Mouse (Mus musculus): ENCODE measurements around the gene Ugt1a1. TPM values are rescaled to one million over a fixed set of nuclear protein-coding genes. Genes with fewer than 3 reads are reported as not detected.

Ugt1a1 gene
- polyA plus RNA-seq, 1 experiment from 2014 or later = not detected

DNA sequence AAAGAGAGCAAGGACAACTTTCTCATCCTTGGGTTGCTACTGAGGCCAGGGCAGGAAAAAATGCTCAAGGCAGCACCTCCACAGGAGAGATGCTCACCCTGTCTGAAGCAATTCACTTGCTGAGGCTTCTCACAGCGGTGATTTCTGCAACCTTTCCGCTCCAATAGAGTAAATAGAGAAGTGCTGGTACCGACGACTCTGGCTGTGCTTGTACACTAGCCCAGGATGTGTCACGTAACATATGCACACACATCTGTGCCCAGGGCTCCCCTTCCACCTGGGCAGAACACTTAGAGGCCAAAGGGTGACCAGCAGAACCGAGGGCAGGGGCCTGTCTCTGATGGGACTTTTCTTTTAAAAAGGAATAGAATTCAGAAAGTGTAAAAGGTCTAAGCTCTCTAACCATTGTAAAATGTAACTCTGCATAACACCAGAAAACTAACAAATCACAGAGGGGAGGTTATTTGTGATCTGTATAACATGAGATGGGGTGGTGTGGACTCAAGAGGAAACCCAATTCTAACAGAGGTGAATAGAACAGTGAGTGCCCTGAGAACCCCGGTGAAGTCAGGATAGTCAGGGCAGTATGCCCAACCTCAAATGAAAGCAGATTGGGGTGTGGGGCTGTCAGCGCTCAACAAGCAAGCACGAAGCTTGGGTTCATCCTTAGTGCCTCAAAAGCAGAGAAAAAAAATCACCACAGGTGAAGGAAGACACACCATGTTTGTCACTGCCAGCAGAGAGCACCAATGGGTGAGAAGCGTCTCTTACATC lies 49.0 kb downstream of the Ugt1a1 start:
- H3K27ac ChIP-seq = peak overlapping the region; percentile 0; the same call in 1 of the 2 replicates
- H3K36me3 ChIP-seq = peaks cover 63% of the 10 kb centered on the region
- ATAC-seq (ENCODE audit: low read depth) (peak; percentile 2; the same call in 1 of the 2 replicates), DNase-seq (no peak)
- no peak overlapping the region for H3K4me2 ChIP-seq
- H3K4me1 ChIP-seq (replicated peaks) = peaks cover 39% of the 10 kb centered on the region
- no peak overlapping the region for H3K9ac ChIP-seq
- WGBS (ENCODE audit: insufficient replicate concordance) = 73% methylated on average over 10 of the region's 10 CpGs
- H3K9me3 ChIP-seq (replicated peaks) = peaks cover 20% of the 10 kb centered on the region
- no peaks in the 10 kb centered on the region for H3K27me3 ChIP-seq
- H3K4me3 ChIP-seq (replicated peaks) = no peak overlapping the region

DNA sequence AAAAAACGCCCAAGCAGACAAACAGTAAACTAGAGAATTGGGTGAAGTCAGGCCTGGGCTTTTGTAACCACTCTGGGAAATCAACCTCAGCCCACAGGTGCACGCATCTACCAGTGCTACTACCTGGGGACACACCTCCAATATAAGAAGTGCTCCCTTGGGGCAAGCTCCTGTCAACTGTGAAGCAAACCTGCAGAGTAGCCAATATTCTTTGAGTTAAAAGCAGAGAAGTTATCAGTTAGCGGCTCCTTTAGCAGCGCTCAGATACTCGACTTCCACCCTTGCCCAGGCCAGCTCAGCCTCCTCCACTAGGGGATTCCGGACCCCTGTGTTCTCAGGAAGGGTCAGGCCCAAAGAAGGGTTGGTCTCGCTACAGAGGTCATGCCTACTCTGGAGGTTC lies 49.9 kb downstream of the Ugt1a1 start:
- Histone ChIP-seq H3K36me3 (peaks cover 72% of the 10 kb centered on the region), H3K4me3 (replicated peaks) (no peak overlapping the region), H3K9ac (no peak overlapping the region), H3K9me3 (replicated peaks) (peaks cover 12% of the 10 kb centered on the region; the same call in 1 of the 2 replicates), H3K27ac (no peak overlapping the region), H3K4me1 (replicated peaks) (peaks cover 39% of the 10 kb centered on the region), H3K27me3 (no peaks in the 10 kb centered on the region), H3K4me2 (no peak overlapping the region)
- WGBS (ENCODE audit: insufficient replicate concordance) = 72% methylated on average over 7 of the region's 7 CpGs
- ATAC-seq (ENCODE audit: low read depth) = peak; percentile 1; the same call in 1 of the 2 replicates
- DNase-seq = no peak

DNA sequence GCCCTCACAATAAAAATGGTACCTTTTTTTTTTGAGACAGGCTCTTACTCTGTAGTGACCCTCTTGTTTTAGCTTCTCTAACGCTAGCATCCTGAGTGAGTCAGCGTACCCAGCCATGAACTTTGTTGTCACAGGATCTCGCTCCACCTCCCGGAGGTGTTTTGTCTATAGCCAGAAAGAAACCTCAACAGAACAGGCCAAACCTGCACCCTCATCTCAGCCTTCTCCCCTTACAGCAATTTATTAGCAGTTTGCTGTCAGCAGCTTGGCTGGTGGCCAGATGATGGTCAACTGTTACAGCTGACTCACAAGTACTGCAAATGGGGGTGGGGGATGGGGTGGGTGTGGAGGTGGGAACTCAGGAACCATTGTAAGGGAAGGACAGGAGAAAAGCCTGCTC lies 50.5 kb downstream of the Ugt1a1 start:
- H3K4me3 ChIP-seq (replicated peaks) = no peak overlapping the region
- ATAC-seq (ENCODE audit: low read depth) = no peak
- 79% methylated on average over 4 of the region's 4 CpGs for WGBS (ENCODE audit: insufficient replicate concordance)

DNA sequence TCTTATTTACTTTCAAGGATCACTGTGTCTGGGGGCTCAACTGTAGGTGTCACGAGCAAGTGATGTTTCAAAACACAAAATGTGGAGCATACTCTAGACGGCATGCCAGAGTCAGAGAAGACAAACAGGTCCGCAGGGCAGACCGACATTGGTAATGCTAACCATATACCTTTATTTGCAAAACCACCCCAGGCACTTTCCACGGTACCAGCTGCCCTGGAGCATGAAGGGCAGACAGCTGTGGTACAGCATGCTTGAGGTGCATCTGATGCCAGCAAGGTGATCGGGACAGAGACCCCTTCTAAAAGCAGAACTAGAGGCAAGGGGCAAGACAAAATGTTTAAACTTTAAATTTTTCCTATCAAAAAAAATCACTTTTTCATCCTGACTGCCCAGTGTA lies 51.2 kb downstream of the Ugt1a1 start:
- Histone ChIP-seq H3K9me3 (replicated peaks) (0 out of 2 replicates have a peak, but pooled peaks cover under 1% of the 10 kb centered on the region), H3K4me3 (replicated peaks) (no peak overlapping the region), H3K36me3 (peaks cover 85% of the 10 kb centered on the region), H3K4me2 (no peak overlapping the region), H3K4me1 (replicated peaks) (peaks cover 39% of the 10 kb centered on the region), H3K27ac (no peak overlapping the region), H3K9ac (no peak overlapping the region), H3K27me3 (no peaks in the 10 kb centered on the region)
- 68% methylated on average over 6 of the region's 6 CpGs for WGBS (ENCODE audit: insufficient replicate concordance)
- DNase-seq (no peak), ATAC-seq (ENCODE audit: low read depth) (no peak)

More for the DNA sequence above, 50.5 kb downstream of the Ugt1a1 start:
- no peak for DNase-seq
- Histone ChIP-seq H3K4me2 (no peak overlapping the region), H3K9ac (no peak overlapping the region), H3K27me3 (no peaks in the 10 kb centered on the region), H3K36me3 (peaks cover 78% of the 10 kb centered on the region), H3K4me1 (replicated peaks) (peaks cover 39% of the 10 kb centered on the region), H3K27ac (no peak overlapping the region), H3K9me3 (replicated peaks) (peaks cover 7% of the 10 kb centered on the region; the same call in 1 of the 2 replicates)

DNA sequence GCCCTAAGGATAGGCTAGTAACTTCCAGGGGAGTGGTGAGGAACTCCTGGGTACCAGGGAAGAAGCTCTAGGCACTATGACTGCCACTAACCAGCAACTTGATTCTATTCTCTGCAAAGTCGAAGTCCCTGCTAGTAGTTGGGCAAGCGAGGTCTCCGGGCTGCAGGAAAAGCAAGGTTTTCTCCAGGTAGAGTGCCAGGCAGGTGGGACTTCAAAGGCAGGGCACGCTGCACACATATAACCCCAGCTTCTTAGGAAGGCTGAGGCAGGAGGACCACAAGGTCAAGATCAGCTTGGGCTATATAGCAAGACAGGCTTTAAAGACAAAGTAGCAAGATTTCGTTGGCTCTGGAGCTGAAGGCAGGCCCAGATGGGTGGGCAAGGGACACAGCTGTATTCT lies 52.0 kb downstream of the Ugt1a1 start:
- no peak overlapping the region for H3K9ac ChIP-seq
- ATAC-seq (ENCODE audit: low read depth) (no peak), DNase-seq (no peak)
- peaks cover 39% of the 10 kb centered on the region for H3K4me1 ChIP-seq (replicated peaks)
- H3K36me3 ChIP-seq = peaks cover 93% of the 10 kb centered on the region
- H3K4me3 ChIP-seq (replicated peaks) = no peak overlapping the region
- H3K27ac ChIP-seq = no peak overlapping the region
- H3K4me2 ChIP-seq = no peak overlapping the region
- no peaks in the 10 kb centered on the region for H3K27me3 ChIP-seq
- 82% methylated on average over 5 of the region's 5 CpGs for WGBS (ENCODE audit: insufficient replicate concordance)
- H3K9me3 ChIP-seq (replicated peaks) = no peaks in the 10 kb centered on the region

DNA sequence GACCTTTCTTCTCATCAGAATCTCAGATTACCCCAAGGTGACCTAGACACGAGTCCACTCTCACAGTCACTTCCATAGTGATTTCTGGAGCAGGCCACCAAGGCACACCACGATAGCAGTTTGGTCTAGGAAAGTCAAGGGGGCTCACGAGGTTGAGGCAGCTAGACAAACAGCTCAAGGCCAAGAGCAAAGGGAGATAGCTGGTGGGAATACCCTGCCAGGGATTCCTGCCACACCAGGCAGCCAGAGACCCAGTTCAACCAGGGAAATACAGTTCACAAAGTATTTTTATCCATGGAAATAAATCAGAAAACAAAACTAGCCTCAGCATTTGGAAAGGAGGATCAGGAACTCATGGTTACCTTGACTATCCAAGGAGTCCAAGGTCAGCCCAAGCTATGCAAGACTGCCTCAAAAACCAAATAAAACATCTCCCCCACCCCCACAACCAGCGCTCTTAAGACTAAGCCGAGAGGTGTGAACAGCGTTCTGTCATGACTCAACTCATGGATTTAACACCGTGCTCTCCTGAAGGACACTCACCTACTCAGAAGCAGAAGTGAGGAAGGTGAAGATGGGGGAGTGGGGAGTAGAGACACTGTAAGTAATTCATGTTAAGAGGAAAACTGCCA lies 52.6 kb downstream of the Ugt1a1 start:
- ATAC-seq (ENCODE audit: low read depth) (no peak), DNase-seq (no peak)
- no peaks in the 10 kb centered on the region for H3K9me3 ChIP-seq (replicated peaks)
- no peak overlapping the region for H3K9ac ChIP-seq
- peaks cover 99% of the 10 kb centered on the region for H3K36me3 ChIP-seq
- peaks cover 36% of the 10 kb centered on the region for H3K4me1 ChIP-seq (replicated peaks)
- no peaks in the 10 kb centered on the region for H3K27me3 ChIP-seq
- H3K4me2 ChIP-seq = no peak overlapping the region
- WGBS (ENCODE audit: insufficient replicate concordance) = 81% methylated on average over 7 of the region's 7 CpGs
- H3K4me3 ChIP-seq (replicated peaks) = no peak overlapping the region
- H3K27ac ChIP-seq = no peak overlapping the region

DNA sequence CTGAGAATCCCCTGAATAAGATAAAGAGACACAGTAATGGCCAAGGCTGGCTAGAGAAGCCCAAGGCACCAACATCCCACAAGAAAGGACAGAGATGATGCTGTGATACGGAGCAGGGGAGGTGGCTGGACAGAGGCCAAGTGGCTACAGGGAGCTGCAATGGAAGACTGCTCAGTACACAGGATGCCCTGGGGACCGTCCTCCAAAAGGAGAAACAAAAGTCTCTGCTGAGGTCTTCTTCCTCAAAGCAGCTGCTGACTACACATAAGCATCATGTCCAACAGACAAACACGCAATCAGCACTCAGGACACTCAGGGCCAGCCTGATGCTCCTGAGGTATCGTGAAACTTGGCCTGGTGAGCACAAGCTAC lies 53.1 kb downstream of the Ugt1a1 start:
- Histone ChIP-seq H3K4me2 (no peak overlapping the region), H3K27me3 (no peaks in the 10 kb centered on the region), H3K27ac (no peak overlapping the region), H3K4me1 (replicated peaks) (peaks cover 31% of the 10 kb centered on the region), H3K36me3 (peaks cover 100% of the 10 kb centered on the region), H3K4me3 (replicated peaks) (no peak overlapping the region), H3K9ac (no peak overlapping the region), H3K9me3 (replicated peaks) (no peaks in the 10 kb centered on the region)
- WGBS (ENCODE audit: insufficient replicate concordance) = 72% methylated on average over 4 of the region's 4 CpGs
- DNase-seq (no peak), ATAC-seq (ENCODE audit: low read depth) (no peak)

DNA sequence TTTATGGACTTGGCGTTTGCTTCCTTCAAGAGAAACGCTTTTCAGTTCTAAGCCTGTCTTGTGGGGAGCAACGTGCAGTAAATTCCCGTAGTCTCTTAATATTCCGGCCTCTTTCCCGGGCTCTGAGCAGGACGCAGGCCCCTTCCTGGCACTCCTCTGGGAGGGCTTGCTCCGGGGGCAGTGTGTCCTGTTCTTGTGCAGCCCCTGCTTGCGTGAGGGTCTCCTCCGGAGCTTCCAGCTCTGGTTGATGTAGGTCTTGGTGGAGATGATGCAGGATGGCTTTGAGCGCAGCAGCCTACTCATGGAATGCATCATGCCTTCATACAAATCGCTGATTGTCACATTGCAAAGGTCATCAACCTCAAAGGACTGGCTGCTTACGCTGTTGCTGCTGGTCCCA lies 54.4 kb downstream of the Ugt1a1 start:
- Histone ChIP-seq H3K4me3 (replicated peaks) (no peak overlapping the region), H3K36me3 (peaks cover 93% of the 10 kb centered on the region), H3K9me3 (replicated peaks) (no peaks in the 10 kb centered on the region), H3K27me3 (no peaks in the 10 kb centered on the region), H3K4me1 (replicated peaks) (peaks cover 18% of the 10 kb centered on the region), H3K4me2 (no peak overlapping the region), H3K9ac (no peak overlapping the region), H3K27ac (no peak overlapping the region)
- ATAC-seq (ENCODE audit: low read depth) (no peak), DNase-seq (no peak)
- 85% methylated on average over 13 of the region's 13 CpGs for WGBS (ENCODE audit: insufficient replicate concordance)

DNA sequence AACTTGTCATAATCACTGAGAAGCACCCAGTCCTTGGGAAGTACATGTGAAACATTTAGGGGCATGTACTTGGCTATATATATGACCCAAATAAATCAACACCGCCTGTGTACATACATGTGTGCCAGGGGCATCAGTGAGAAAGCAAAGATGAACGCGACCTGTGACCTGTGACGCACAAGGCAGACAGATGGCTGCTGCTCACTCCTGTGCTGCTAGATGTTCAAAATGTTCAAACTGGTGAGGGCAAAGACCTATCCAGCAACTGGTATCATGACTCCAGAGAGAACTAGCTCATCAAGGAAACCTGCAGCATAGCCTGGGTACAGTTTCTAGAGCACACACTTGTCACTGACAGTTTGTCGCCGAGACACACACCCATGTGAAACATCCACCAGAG lies 55.7 kb downstream of the Ugt1a1 start:
- Histone ChIP-seq H3K27me3 (no peaks in the 10 kb centered on the region), H3K9ac (no peak overlapping the region), H3K4me1 (replicated peaks) (peaks cover 6% of the 10 kb centered on the region; the same call in 1 of the 2 replicates), H3K4me2 (no peak overlapping the region), H3K9me3 (replicated peaks) (no peaks in the 10 kb centered on the region), H3K27ac (no peak overlapping the region), H3K4me3 (replicated peaks) (no peak overlapping the region), H3K36me3 (peaks cover 93% of the 10 kb centered on the region)
- ATAC-seq (ENCODE audit: low read depth) (0 out of 2 replicates have a peak, but pooled peaks have one; percentile 1), DNase-seq (no peak)
- WGBS (ENCODE audit: insufficient replicate concordance) = 83% methylated on average over 6 of the region's 6 CpGs

DNA sequence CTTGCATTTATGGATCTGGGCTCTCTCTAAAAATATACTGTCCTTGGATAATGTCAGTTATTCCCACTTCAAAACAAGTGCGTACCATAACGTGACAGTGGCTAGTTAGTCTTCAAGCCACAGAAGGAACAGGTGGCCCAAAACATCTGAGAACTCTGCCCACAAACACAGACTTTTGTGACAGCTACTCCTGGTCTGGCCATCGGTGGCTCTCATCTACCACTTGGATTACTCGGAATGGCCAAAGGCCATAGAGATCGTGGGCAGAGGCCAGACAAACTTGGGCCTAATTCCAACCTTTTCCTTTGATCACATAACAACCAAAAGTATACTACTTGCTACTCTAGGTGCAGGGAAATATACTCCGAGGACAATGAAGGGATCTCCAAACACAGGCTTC lies 56.3 kb downstream of the Ugt1a1 start:
- Histone ChIP-seq H3K4me2 (no peak overlapping the region), H3K4me1 (replicated peaks) (no peaks in the 10 kb centered on the region), H3K27ac (no peak overlapping the region), H3K9ac (no peak overlapping the region), H3K9me3 (replicated peaks) (no peaks in the 10 kb centered on the region), H3K36me3 (peaks cover 93% of the 10 kb centered on the region), H3K27me3 (no peaks in the 10 kb centered on the region), H3K4me3 (replicated peaks) (no peak overlapping the region)
- ATAC-seq (ENCODE audit: low read depth) (no peak), DNase-seq (no peak)
- WGBS (ENCODE audit: insufficient replicate concordance) = 77% methylated on average over 6 of the region's 6 CpGs

Measured in liver, embryonic 13.5 days (tissue).